Mouse (Mus musculus): ENCODE results near the gene Snrpf. TPM values are rescaled to one million over a fixed set of nuclear protein-coding genes. Genes with fewer than 3 reads are reported as not detected.

Gene Snrpf
- total and polyA plus RNA-seq, 3 experiments: 144 to 186 (median 184) TPM

DNA sequence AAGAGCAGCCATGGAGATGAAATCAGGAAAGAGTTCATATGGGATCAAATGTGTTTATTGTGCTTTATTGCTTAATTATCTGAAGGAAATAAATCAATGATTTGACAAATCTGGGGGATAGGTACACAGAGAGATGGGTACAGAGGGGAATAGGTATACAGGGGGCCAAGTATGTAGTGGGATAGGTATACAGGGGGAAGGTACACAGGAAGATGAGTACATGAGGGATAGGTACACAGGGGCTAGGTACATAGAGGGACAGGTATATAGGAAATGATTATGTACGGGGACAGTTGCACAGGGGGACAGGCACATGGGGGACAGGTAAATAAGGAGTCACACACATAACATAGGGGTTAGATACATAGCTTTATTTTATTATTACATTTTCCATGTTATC, 21.4 kb upstream of the Snrpf start:
- no peaks in the 10 kb centered on the region for H3K27me3 ChIP-seq (replicated peaks)
- H3K4me3 ChIP-seq (replicated peaks in 1 of 3; ENCODE audit: low read depth in 2 of 3, low read length in 2 of 3, poor library complexity in 1 of 3): no peak overlapping the region
- dilution Hi-C loops (cut with MboI; ENCODE audit: extremely low pct_ligation_motif_present, extremely low pct_unique_long_range_greater_than_20kb, low sequenced_read_pairs) (no loop called here), in situ Hi-C loops (cut with MboI; ENCODE audit: low pct_ligation_motif_present, low pct_unique_long_range_greater_than_20kb, low sequenced_read_pairs) (loop anchor here (10.0 kb wide), 1 partner anchor 74 kb away; no protein-coding TSS in a partner anchor)
- no peak overlapping the region for H3K4me2 ChIP-seq (ENCODE audit: insufficient read depth, low read depth, poor library complexity, severe bottlenecking)
- H3K4me1 ChIP-seq (ENCODE audit: control insufficient read depth in 1 of 2, insufficient read depth in 2 of 2): peaks cover 0 to 8% of the 10 kb centered on the region in 2 experiments; a peak in 1 of 4 replicates
- H3K36me3 ChIP-seq (replicated peaks in 1 of 2; ENCODE audit: control insufficient read depth in 1 of 2, insufficient read depth in 1 of 2, low read length in 1 of 2): no peaks in the 10 kb centered on the region
- no peak overlapping the region for H3K27ac ChIP-seq (ENCODE audit: insufficient read depth, low read depth)
- H3K9ac ChIP-seq (ENCODE audit: insufficient read depth, low read depth): no peak overlapping the region
- no peak for DNase-seq (ENCODE audit: extremely low read depth)
- no peak for TF ChIP-seq TCF12 (IDR thresholded peaks at IDR 0.05; ENCODE audit: low read depth, low read length)
- TF ChIP-seq MAFK (IDR thresholded peaks at IDR 0.05; ENCODE audit: insufficient replicate concordance, low read length): no peak
- no peak for TF ChIP-seq E2F4 (IDR thresholded peaks at IDR 0.05; ENCODE audit: insufficient replicate concordance, low read depth, low read length)
- no peak for TF ChIP-seq JUND (conservative IDR thresholded peaks at IDR 0.05; ENCODE audit: low read depth, low read length)
- no peak for TF ChIP-seq JUN (IDR thresholded peaks at IDR 0.05; ENCODE audit: insufficient read depth, low read depth, low read length)
- TF ChIP-seq MYC (IDR thresholded peaks at IDR 0.05; ENCODE audit: low read depth, low read length): no peak
- no peak for TF ChIP-seq EP300 (IDR thresholded peaks at IDR 0.05; ENCODE audit: low read length)
- TF ChIP-seq IRF4 (IDR thresholded peaks at IDR 0.05; ENCODE audit: low read depth, low read length): no peak
- TF ChIP-seq CTCF (conservative IDR thresholded peaks at IDR 0.05 in 1 of 2, IDR thresholded peaks at IDR 0.05 in 1 of 2; ENCODE audit: low read depth in 2 of 2, low read length in 2 of 2): no peak
- TF ChIP-seq NRF1 (IDR thresholded peaks at IDR 0.05; ENCODE audit: low read depth, low read length): no peak
- no peak for TF ChIP-seq ZMIZ1 (IDR thresholded peaks at IDR 0.05; ENCODE audit: low read depth, low read length)
- TF ChIP-seq TBP (conservative IDR thresholded peaks at IDR 0.05; ENCODE audit: low read depth, low read length): no peak
- TF ChIP-seq ZKSCAN1 (IDR thresholded peaks at IDR 0.05; ENCODE audit: borderline replicate concordance, low read depth, low read length): no peak
- TF ChIP-seq POLR2AphosphoS2 (IDR thresholded peaks at IDR 0.05; ENCODE audit: low read depth, low read length): no peak
- TF ChIP-seq KAT2A (IDR thresholded peaks at IDR 0.05; ENCODE audit: insufficient replicate concordance, low read length): no peak
- TF ChIP-seq USF1 (IDR thresholded peaks at IDR 0.05; ENCODE audit: low read depth, low read length): no peak
- no peak for TF ChIP-seq RAD21 (IDR thresholded peaks at IDR 0.05; ENCODE audit: low read depth, low read length)
- no peak for TF ChIP-seq ELF1 (IDR thresholded peaks at IDR 0.05; ENCODE audit: low read depth, low read length)
- no peak for TF ChIP-seq PAX5 (IDR thresholded peaks at IDR 0.05; ENCODE audit: low read length)
- H3K9me3 ChIP-seq (replicated peaks; ENCODE audit: low read length): peaks cover 3% of the 10 kb centered on the region
- H3K79me2 ChIP-seq (replicated peaks; ENCODE audit: control insufficient read depth, extremely low read depth, insufficient read depth, poor library complexity, severe bottlenecking): no peaks in the 10 kb centered on the region

GRCm38 (mm10) chr10:93609236-93609635, 19.7 kb upstream of the Snrpf start:
- TF ChIP-seq ZMIZ1 (IDR thresholded peaks at IDR 0.05; ENCODE audit: low read depth, low read length) (no peak), BHLHE40 (IDR thresholded peaks at IDR 0.05; ENCODE audit: low read depth, low read length) (no peak), NELFE (IDR thresholded peaks at IDR 0.05; ENCODE audit: low read depth, low read length) (no peak), MAFK (IDR thresholded peaks at IDR 0.05; ENCODE audit: insufficient replicate concordance, low read length) (no peak), ZC3H11A (IDR thresholded peaks at IDR 0.05; ENCODE audit: low read depth, low read length) (no peak), KAT2A (IDR thresholded peaks at IDR 0.05; ENCODE audit: insufficient replicate concordance, low read length) (no peak)
- Histone ChIP-seq H3K79me2 (replicated peaks; ENCODE audit: control insufficient read depth, extremely low read depth, insufficient read depth, poor library complexity, severe bottlenecking) (no peaks in the 10 kb centered on the region), H3K4me2 (ENCODE audit: insufficient read depth, low read depth, poor library complexity, severe bottlenecking) (no peak overlapping the region), H3K9ac (ENCODE audit: insufficient read depth, low read depth) (no peak overlapping the region), H3K9me3 (replicated peaks; ENCODE audit: low read length) (peaks cover 3% of the 10 kb centered on the region), H3K27ac (ENCODE audit: insufficient read depth, low read depth) (no peak overlapping the region), H3K4me1 (ENCODE audit: control insufficient read depth in 1 of 2, insufficient read depth in 2 of 2) (peaks cover 0 to 2% of the 10 kb centered on the region in 2 experiments; a peak in 1 of 4 replicates), H3K36me3 (replicated peaks in 1 of 2; ENCODE audit: control insufficient read depth in 1 of 2, insufficient read depth in 1 of 2, low read length in 1 of 2) (no peaks in the 10 kb centered on the region), H3K27me3 (replicated peaks) (no peaks in the 10 kb centered on the region), H3K4me3 (replicated peaks in 1 of 3; ENCODE audit: low read depth in 2 of 3, low read length in 2 of 3, poor library complexity in 1 of 3) (no peak overlapping the region)
- dilution Hi-C loops (cut with MboI; ENCODE audit: extremely low pct_ligation_motif_present, extremely low pct_unique_long_range_greater_than_20kb, low sequenced_read_pairs): no loop called here
- no peak for DNase-seq (ENCODE audit: extremely low read depth)
- in situ Hi-C loops (cut with MboI; ENCODE audit: low pct_ligation_motif_present, low pct_unique_long_range_greater_than_20kb, low sequenced_read_pairs): loop anchor here (10.0 kb wide), 1 partner anchor 156 kb away; no protein-coding TSS in a partner anchor
